In genomic region chr10:124709832-124710231, GRCm38 (mm10) we compare ENCODE assay signal across 25 mouse cellular contexts.
DNase-seq lines count a peak whose midpoint lies in the region; TF ChIP-seq lines count a peak whose summit lies in the region.
"Had no signal": no experiment of that assay in that cellular context is flagged by ENCODE, and none has a peak within 500 bp of the region (broad histone marks: within the 10 kb centered on the region; RNA-seq: fewer than 3 reads in every experiment).

No protein-coding gene starts in this region.

- DNase-seq in 3T3-L1 (ENCODE audit: low read depth, low spot score) (peak; percentile 1), ES-E14 (ENCODE audit: low read depth, low spot score) (no peak)
- DNase-seq in adrenal gland, adult 8-10 months = peak; percentile 29
- DNase-seq in c-Kit-positive CD71-positive TER-119-positive erythroid progenitor cells, embryonic 14.5 days (ENCODE audit: low spot score) = peak; percentile 11
- DNase-seq in embryonic facial prominence, embryonic 10.5 days (ENCODE audit: low spot score) = no peak
- no peak for DNase-seq in layer of hippocampus, adult 11-12 months (ENCODE audit: low spot score)
- no peak for DNase-seq in heart, postnatal 10 days
- DNase-seq: B cell, adult 2 months; cerebellum, adult 18-20 months; cerebellum, postnatal 10 days; gastrocnemius, postnatal 25 days; heart, adult 18-20 months; kidney, adult 11 months; kidney, postnatal 14 days; lung, postnatal 36 days; right cerebral cortex, adult 18-20 months; spleen, adult 18-20 months; thymus, postnatal 14 days had no signal

- H3K9ac ChIP-seq in ES-E14 (ENCODE audit: insufficient read depth, low read depth, low read length, poor library complexity, severe bottlenecking) = no peak overlapping the region
- H3K9ac ChIP-seq: forebrain, embryonic 13.5 days; heart, embryonic 12.5 days; hindbrain, embryonic 15.5 days; limb, embryonic 13.5 days; neural tube, embryonic 12.5 days had no signal

- H3K27ac ChIP-seq in ES-E14 (ENCODE audit: insufficient read depth, low read depth, low read length, poor library complexity, severe bottlenecking) = no peak overlapping the region
- no peak overlapping the region for H3K27ac ChIP-seq in embryonic facial prominence, embryonic 10.5 days (replicated peaks)
- H3K27ac ChIP-seq: forebrain, embryonic 13.5 days; hindbrain, embryonic 10.5 days; hindbrain, embryonic 15.5 days; limb, embryonic 13.5 days; neural tube, embryonic 12.5 days had no signal

- H3K27me3 ChIP-seq in embryonic facial prominence, embryonic 10.5 days (replicated peaks; ENCODE audit: low read depth, poor library complexity, severe bottlenecking) = no peaks in the 10 kb centered on the region
- H3K27me3 ChIP-seq: forebrain, embryonic 13.5 days; heart, embryonic 12.5 days; hindbrain, embryonic 15.5 days; limb, embryonic 13.5 days; neural tube, embryonic 12.5 days had no signal

- no peaks in the 10 kb centered on the region for H3K4me1 ChIP-seq in ES-E14 (ENCODE audit: control insufficient read depth in 2 of 2, insufficient read depth in 2 of 2, low read length in 2 of 2, poor library complexity in 1 of 2)
- H3K4me1 ChIP-seq in embryonic facial prominence, embryonic 10.5 days = no peaks in the 10 kb centered on the region
- H3K4me1 ChIP-seq: forebrain, embryonic 13.5 days; heart, embryonic 12.5 days; hindbrain, embryonic 10.5 days; hindbrain, embryonic 15.5 days; limb, embryonic 13.5 days; neural tube, embryonic 12.5 days had no signal

- intact Hi-C loops in heart, postnatal 10 days (cut with DNase I) = no loop called here

- in situ Hi-C loops in ES-E14 (cut with MboI; ENCODE audit: low sequenced_read_pairs in 2 of 2, unreplicated experiment in 2 of 2) = no loop called here

- WGBS in embryonic facial prominence, embryonic 10.5 days = 87% methylated on average over 3 of the region's 3 CpGs

- H3K4me3 ChIP-seq in ES-E14 (ENCODE audit: insufficient read depth in 1 of 2, low read depth in 1 of 2, low read length in 2 of 2, poor library complexity in 1 of 2, severe bottlenecking in 1 of 2) = no peak overlapping the region
- no peak overlapping the region for H3K4me3 ChIP-seq in embryonic facial prominence, embryonic 10.5 days
- H3K4me3 ChIP-seq: forebrain, embryonic 13.5 days; heart, embryonic 12.5 days; hindbrain, embryonic 10.5 days; hindbrain, embryonic 15.5 days; limb, embryonic 13.5 days; neural tube, embryonic 12.5 days had no signal

- H3K9me3 ChIP-seq in ES-E14 (ENCODE audit: control insufficient read depth, insufficient read depth, low read depth, low read length) = no peaks in the 10 kb centered on the region
- H3K9me3 ChIP-seq in embryonic facial prominence, embryonic 10.5 days = no peaks in the 10 kb centered on the region
- H3K9me3 ChIP-seq: forebrain, embryonic 13.5 days; heart, embryonic 12.5 days; hindbrain, embryonic 10.5 days; hindbrain, embryonic 15.5 days; limb, embryonic 13.5 days; neural tube, embryonic 12.5 days had no signal

- H3K36me3 ChIP-seq in ES-E14 (ENCODE audit: control insufficient read depth, insufficient read depth, low read length, poor library complexity, severe bottlenecking) = no peaks in the 10 kb centered on the region
- no peaks in the 10 kb centered on the region for H3K36me3 ChIP-seq in embryonic facial prominence, embryonic 10.5 days (replicated peaks)
- H3K36me3 ChIP-seq: G1E; heart, embryonic 12.5 days; hindbrain, embryonic 10.5 days; hindbrain, embryonic 15.5 days; limb, embryonic 13.5 days; neural tube, embryonic 12.5 days had no signal

TF ChIP-seq in ES-E14, 5 proteins besides CTCF, POLR2A, EP300 and RAD21:
- TF ChIP-seq MAFK (IDR thresholded peaks at IDR 0.05; ENCODE audit: insufficient read depth, low read depth, low read length) (peak; percentile 58; the same call in 1 of the 2 replicates), ZNF384 (IDR thresholded peaks at IDR 0.05; ENCODE audit: low read depth, low read length) (no peak)

Comparison
In these comparisons a context has a peak if more than half of its experiments do, and no peak if none do; other contexts are left out.
1. DNase-seq: peak in 3T3-L1 (single experiment), adrenal gland, adult 8-10 months (single experiment) and c-Kit-positive CD71-positive TER-119-positive erythroid progenitor cells, embryonic 14.5 days (single experiment); none in ES-E14 (single experiment), embryonic facial prominence, embryonic 10.5 days (single experiment), layer of hippocampus, adult 11-12 months (single experiment) and heart, postnatal 10 days (0 of 2).